Mouse (Mus musculus) neural tube, embryonic 12.5 days (tissue): ENCODE results near the gene Mapkbp1. TPM values are rescaled to one million over a fixed set of nuclear protein-coding genes. Genes with fewer than 3 reads are reported as not detected.

ENCODE experiments used
- ATAC-seq: fragments of 200-750 bp; cut with Nextera tagmentation; 2 replicates; pipeline ENCODE4 v1.8.0; 2017; ENCODE audit warnings: low read depth, mild to moderate bottlenecking, moderate TSS enrichment, moderate library complexity; ENCODE audit not compliant: low FRiP score
- H3K27ac ChIP-seq: fragments of 300-500 bp; sonication (generic); 2 replicates; pipeline ENCODE4 v1.5.1; 2016
- H3K27me3 ChIP-seq: fragments of 300-500 bp; sonication (generic); replicated peaks from 2 replicates; pipeline ENCODE4 v1.6.1; 2016; ENCODE audit warnings: mild to moderate bottlenecking
- H3K36me3 ChIP-seq: fragments of 300-500 bp; sonication (generic); 2 replicates; pipeline ENCODE4 v1.6.1; 2016; ENCODE audit warnings: mild to moderate bottlenecking
- H3K4me1 ChIP-seq: fragments of 300-500 bp; sonication (generic); 2 replicates; pipeline ENCODE4 v1.6.1; 2016
- H3K4me2 ChIP-seq: fragments of 300-500 bp; sonication (generic); replicated peaks from 2 replicates; pipeline ENCODE4 v1.6.1; 2016; ENCODE audit warnings: mild to moderate bottlenecking
- H3K4me3 ChIP-seq: fragments of 300-500 bp; sonication (generic); 2 replicates; pipeline ENCODE4 v1.5.1; 2016
- H3K9ac ChIP-seq: fragments of 300-500 bp; sonication (generic); 2 replicates; pipeline ENCODE4 v1.6.1; 2016; ENCODE audit warnings: mild to moderate bottlenecking
- H3K9me3 ChIP-seq: fragments of 300-500 bp; sonication (generic); 2 replicates; pipeline ENCODE4 v1.6.1; 2016; ENCODE audit warnings: mild to moderate bottlenecking
- WGBS: fragments of 180-500 bp; shearing (Covaris S2); methylation state at CpG from one replicate; pipeline ENCODE4 v1.1.7; 2016; 5-methylcytosine and 5-hydroxymethylcytosine counted together
- polyA plus RNA-seq: library from polyadenylated mRNA; unstranded; fragments of >200 nt; fragmentation: Nextera tagmentation; extraction: Ambion mirVana; gene quantifications from 2 replicates; pipeline ENCODE4 v1.2.1, GENCODE M21; 2016

Mapkbp1 gene
- polyA plus RNA-seq, 1 experiment from 2014 or later: 4.6 TPM

DNA sequence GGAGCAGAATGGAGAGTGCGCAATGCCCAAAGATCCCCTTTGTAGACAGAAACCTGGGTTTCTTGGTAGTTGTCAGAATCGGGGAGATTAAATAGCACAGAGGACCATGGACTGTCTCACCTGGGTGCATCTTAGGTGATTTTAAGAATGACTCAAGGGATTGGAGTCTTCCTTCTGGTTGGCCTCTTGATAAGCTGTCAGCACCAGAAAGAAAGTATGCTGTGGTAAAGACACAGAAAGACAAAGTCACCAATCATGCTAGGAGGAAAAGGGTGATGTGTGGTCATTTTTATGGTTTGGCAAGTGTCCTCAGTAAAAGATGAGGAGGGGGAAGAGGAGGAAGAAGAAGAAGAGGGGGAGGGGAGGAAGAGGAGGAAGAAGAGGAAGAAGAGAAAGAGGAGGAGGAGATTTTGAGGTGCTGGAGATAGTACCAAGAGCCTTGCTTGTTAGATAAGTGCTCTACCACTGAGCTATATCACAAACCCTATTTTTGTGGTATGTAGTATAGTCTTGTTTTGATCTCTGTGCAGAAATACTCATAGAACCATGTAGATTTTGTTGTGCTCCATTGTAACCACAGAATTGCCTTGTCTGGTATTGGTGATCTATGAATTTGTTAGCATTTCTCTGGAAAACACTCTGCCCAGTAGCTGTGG lies 41.5 kb downstream of the Mapkbp1 start:
- WGBS: 96% methylated on average over 2 of the region's 2 CpGs
- no peaks in the 10 kb centered on the region for H3K4me1 ChIP-seq
- no peak for ATAC-seq
- no peak overlapping the region for H3K4me3 ChIP-seq
- no peak overlapping the region for H3K4me2 ChIP-seq
- H3K9ac ChIP-seq: no peak overlapping the region
- no peaks in the 10 kb centered on the region for H3K9me3 ChIP-seq
- no peaks in the 10 kb centered on the region for H3K27me3 ChIP-seq
- H3K27ac ChIP-seq: no peak overlapping the region
- H3K36me3 ChIP-seq: peaks cover 42% of the 10 kb centered on the region

DNA sequence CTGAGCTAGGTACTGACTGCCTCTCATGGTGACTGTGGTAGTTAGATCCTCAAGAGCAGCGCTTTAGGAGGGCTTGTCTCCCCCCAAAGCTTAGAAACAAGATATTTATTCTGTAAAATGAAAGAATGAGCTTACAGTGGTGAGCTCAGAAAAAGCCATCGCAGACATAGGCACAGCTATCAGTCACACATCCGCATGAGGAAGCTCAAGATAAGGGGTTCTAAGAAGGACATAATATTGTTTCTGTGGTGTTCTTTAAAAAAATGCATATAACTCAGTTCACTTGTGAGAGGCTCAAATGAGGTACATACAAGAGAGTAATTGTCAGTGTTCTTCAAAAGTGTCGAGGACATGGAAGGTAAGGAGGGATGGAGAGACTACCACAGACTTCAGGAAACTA lies 43.4 kb downstream of the Mapkbp1 start:
- H3K9me3 ChIP-seq: no peaks in the 10 kb centered on the region
- H3K4me3 ChIP-seq: no peak overlapping the region
- no peak overlapping the region for H3K4me2 ChIP-seq
- H3K4me1 ChIP-seq: no peaks in the 10 kb centered on the region
- no peak for ATAC-seq
- no peak overlapping the region for H3K9ac ChIP-seq
- WGBS: 94% methylated on average over 4 of the region's 4 CpGs
- H3K27me3 ChIP-seq: no peaks in the 10 kb centered on the region
- no peak overlapping the region for H3K27ac ChIP-seq
- H3K36me3 ChIP-seq: peaks cover 59% of the 10 kb centered on the region

DNA sequence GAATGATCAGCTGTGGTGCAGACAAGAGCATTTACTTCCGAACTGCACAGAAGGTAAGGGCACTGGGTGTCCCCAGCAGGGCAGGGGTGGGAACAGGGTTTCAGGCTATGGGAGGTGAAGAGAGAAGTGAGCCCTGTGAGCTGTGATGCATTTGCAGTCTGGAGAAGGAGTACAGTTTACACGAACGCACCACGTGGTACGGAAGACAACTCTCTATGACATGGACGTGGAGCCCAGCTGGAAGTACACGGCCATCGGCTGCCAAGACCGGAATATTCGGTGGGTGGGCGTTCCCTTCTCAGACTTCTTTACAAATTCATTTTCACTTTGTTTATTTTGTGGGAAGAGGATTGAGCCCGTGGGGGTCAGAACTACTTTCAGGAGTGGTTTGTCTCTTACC lies 45.1 kb downstream of the Mapkbp1 start:
- ATAC-seq: no peak
- H3K9me3 ChIP-seq: no peaks in the 10 kb centered on the region
- no peak overlapping the region for H3K4me2 ChIP-seq
- no peaks in the 10 kb centered on the region for H3K27me3 ChIP-seq
- H3K4me3 ChIP-seq: no peak overlapping the region
- no peak overlapping the region for H3K27ac ChIP-seq
- 95% methylated on average over 12 of the region's 12 CpGs for WGBS
- H3K9ac ChIP-seq: no peak overlapping the region
- H3K36me3 ChIP-seq: peaks cover 76% of the 10 kb centered on the region
- no peaks in the 10 kb centered on the region for H3K4me1 ChIP-seq

DNA sequence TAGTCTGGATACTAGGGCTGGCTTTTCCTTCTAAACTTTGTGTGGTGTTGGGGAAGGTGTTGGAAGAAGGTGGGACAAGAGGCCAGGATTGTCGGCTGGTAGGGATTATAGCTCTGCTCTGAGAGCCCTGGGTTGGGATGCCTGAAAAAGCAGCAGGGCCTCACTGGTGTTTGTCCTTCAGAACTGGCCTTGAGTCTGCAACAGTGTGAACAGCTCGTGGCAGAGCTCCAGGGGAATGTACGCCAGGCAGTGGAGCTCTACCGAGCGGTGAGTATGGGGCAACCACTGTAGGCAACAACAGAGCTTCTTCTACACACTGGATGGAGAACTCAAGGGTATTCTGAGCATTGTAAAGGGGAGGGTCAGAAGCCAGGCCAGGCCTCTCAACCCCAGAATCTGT lies 51.8 kb downstream of the Mapkbp1 start:
- Histone ChIP-seq H3K27ac (no peak overlapping the region), H3K9ac (no peak overlapping the region), H3K27me3 (no peaks in the 10 kb centered on the region), H3K4me1 (peaks cover 12% of the 10 kb centered on the region), H3K4me3 (no peak overlapping the region), H3K4me2 (no peak overlapping the region), H3K36me3 (peaks cover 49% of the 10 kb centered on the region), H3K9me3 (no peaks in the 10 kb centered on the region)
- WGBS: 93% methylated on average over 5 of the region's 5 CpGs
- ATAC-seq: no peak

DNA sequence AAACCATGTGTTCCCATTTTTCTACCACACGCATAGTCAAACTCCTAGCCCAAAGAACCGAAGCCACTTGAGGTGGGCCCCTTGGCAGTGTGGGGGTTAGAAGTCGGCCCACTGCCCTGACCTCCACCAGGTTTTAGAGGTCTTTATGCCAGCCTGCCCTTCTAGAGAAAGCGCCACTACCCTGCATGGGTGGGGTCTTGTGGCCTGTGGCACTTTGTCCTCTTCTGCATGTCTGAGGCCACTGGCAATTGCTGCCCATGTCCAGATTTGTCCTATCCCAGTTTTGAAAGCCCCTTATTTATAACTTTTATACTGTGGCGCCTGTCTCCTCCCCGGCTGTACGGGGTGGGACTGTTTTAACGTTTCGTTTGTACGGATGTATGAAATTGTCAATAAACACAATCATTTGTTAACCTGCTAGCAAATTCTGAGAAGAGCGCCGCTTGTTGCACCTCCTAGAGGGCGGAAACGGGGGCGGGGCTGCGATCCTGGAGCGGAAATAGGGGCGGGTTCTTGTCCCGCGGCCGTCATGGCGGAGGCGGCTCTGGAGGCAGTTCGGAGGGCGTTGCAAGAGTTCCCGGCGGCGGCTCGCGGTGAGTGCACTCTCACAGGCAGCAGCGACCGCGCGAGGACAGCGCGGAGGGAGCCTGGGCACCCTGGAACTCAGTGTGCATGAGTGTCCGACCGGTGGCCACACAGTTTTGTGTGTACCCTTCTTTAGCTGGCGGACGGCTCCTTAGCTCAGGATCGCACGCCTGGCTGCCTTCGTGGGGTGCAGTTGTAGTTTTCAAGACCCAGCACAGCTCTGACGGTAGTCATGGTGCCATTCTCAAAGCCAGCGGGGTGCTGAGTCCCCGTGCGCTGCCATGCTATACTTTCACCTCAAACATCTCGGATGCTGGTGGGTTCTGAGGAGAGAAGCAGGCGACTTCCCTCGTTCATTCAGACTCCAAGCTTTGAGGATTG lies 54.8 kb downstream of the Mapkbp1 start, which contains the start of the genes Jmjd7 and Gm28042:
Gene Jmjd7, plus strand, starts transcription at position 500 of the 966 bp plus-strand sequence.
Gene Gm28042, plus strand, starts transcription at position 510 of the 966 bp plus-strand sequence.
- H3K4me3 ChIP-seq: peak within 1 kb of the TSS; percentile 82
- H3K9ac ChIP-seq: peak within 1 kb of the TSS; percentile 80
- peak within 1 kb of the TSS; percentile 46; the same call in 1 of the 2 replicates for H3K27ac ChIP-seq
- H3K27me3 ChIP-seq: no peaks in the 10 kb centered on the region
- H3K36me3 ChIP-seq: peaks cover 49% of the 10 kb centered on the region
- WGBS: 6% methylated on average over 50 of the region's 50 CpGs
- H3K4me2 ChIP-seq: peak within 1 kb of the TSS; percentile 64
- peak; percentile 81 for ATAC-seq
- H3K9me3 ChIP-seq: no peaks in the 10 kb centered on the region
- peaks cover 12% of the 10 kb centered on the region for H3K4me1 ChIP-seq

DNA sequence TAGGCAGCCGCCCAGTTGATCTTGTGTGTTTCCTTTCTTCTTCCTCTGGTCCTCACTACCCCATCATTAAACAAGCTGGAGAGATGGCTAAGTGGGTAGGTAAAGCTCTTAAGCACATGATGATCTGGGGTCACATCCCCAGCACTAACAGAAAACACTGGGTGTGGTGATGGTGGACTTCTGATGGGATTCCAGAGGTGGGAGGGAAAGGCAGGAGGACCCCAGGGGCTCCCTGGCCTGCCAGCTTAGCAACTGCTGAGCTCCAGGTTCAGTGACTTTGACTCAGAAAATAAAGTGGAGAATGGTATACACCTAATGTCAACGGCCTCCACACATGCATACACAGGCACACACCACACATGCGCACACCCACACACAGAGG lies 55.4 kb downstream of the Mapkbp1 start:
- 0 out of 2 replicates have a peak, but pooled peaks have one; percentile 2 for ATAC-seq
- peaks cover 48% of the 10 kb centered on the region for H3K36me3 ChIP-seq
- peaks cover 12% of the 10 kb centered on the region for H3K4me1 ChIP-seq
- WGBS: 47% methylated on average over 3 of the region's 3 CpGs
- H3K4me2 ChIP-seq: peak overlapping the region; percentile 64
- no peaks in the 10 kb centered on the region for H3K27me3 ChIP-seq
- no peak overlapping the region for H3K27ac ChIP-seq
- H3K4me3 ChIP-seq: peak overlapping the region; percentile 82
- H3K9ac ChIP-seq: peak overlapping the region; percentile 80
- no peaks in the 10 kb centered on the region for H3K9me3 ChIP-seq

DNA sequence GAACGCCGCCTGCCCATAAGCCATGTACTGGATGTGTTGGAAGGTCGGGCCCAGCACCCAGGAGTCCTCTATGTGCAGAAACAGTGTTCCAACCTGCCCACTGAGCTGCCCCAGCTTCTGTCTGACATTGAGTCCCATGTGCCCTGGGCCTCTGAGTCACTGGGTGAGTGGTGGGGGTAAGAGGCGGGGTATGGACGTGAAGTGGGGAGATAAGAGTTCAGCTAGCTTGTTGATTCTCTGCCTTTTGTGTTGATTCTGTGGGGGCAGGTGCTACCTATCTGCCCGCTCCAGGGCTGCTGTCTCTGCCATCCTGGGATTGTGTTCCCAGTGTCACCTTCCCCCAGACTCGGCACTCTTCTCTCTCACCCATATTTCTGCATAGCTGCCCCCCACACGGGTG lies 57.9 kb downstream of the Mapkbp1 start:
- no peaks in the 10 kb centered on the region for H3K9me3 ChIP-seq
- H3K4me2 ChIP-seq: no peak overlapping the region
- H3K27ac ChIP-seq: no peak overlapping the region
- ATAC-seq: no peak
- H3K27me3 ChIP-seq: no peaks in the 10 kb centered on the region
- peaks cover 53% of the 10 kb centered on the region for H3K36me3 ChIP-seq
- no peak overlapping the region for H3K4me3 ChIP-seq
- H3K4me1 ChIP-seq: peaks cover 12% of the 10 kb centered on the region
- no peak overlapping the region for H3K9ac ChIP-seq
- WGBS: 91% methylated on average over 8 of the region's 8 CpGs

DNA sequence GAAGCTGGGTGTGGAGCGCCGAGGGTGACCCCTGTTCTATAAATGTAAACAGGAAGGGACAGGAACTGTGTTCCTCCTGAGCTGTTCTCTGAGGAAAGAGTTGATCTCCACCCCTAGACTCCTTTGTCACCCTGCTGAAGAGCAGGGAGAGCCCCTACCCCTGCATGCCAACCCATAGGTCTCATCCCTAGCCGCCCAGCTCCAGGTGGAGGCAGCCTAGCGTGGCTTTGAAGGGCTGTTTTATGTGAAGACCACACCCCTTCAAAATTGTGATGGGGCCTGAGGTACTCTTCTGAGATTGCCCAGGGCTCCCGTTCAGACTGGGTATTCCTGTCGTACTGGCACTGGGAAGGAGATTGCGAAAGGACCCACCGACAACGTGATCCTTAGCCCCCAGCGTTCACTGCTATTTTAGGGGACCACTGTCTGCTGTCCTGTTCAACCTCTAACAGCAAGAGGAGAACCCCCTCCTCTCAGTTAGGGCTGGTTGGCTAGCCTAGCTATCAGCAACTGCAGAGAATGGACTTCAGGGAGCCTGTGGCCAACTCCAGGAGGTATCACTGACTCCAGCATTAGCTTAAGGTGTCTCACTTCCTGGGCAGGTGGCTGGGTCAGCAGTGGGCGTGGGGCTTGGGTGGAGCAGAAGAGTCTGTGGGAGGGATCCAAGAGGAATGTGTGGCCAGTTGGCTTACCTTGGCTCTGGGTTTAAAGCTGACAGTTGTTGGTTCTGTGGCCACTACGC lies 60.4 kb downstream of the Mapkbp1 start, which contains the start of gene Pla2g4b:
Gene Pla2g4b, plus strand, starts transcription at position 692 of the 742 bp plus-strand sequence.
- Histone ChIP-seq H3K36me3 (peaks cover 78% of the 10 kb centered on the region), H3K9ac (no peak within 1 kb of the TSS), H3K4me2 (no peak within 1 kb of the TSS), H3K27ac (no peak within 1 kb of the TSS), H3K4me3 (no peak within 1 kb of the TSS), H3K9me3 (no peaks in the 10 kb centered on the region), H3K4me1 (peaks cover 6% of the 10 kb centered on the region), H3K27me3 (no peaks in the 10 kb centered on the region)
- ATAC-seq: no peak
- 89% methylated on average over 12 of the region's 12 CpGs for WGBS

DNA sequence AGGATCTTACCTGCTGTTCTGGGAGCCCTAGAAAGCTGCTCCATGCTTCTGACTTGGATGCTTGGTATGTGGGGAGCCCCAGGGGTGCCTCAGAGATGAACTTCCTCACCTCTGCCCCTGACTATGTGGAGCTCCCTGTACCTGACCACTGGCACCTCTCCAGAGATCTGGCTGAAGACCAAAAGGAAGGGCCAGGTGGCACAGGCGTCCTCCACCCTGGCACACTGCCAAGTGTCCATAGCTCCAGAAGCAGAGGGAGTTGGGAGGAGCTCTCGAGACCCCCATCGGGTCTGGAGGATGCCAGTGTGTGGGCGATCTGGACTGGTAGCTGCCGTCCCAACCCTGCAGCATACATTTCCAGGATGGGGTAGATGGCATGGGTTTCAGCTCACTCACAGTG lies 61.2 kb downstream of the Mapkbp1 start:
- 87% methylated on average over 5 of the region's 5 CpGs for WGBS

DNA sequence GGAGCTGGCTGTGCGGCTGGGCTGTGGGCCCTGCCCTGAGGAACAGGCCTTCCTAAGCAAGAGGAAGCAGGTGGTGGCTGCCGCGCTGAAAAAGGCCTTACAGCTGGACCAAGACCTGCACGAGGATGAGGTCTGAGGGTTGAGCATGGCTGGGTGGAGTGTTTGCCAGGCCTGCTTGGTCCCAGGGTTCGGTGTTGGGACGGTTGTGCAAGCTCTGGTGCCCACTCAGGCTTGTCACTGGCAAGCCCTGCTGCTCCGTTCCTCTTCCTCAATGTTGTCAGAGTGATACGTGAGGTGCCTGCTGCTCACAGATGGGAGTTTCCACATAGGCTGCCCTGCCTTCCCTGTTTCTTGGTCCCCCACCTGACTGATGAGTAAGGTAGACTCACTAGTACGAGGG lies 65.2 kb downstream of the Mapkbp1 start:
- ATAC-seq: no peak
- Histone ChIP-seq H3K9me3 (no peaks in the 10 kb centered on the region), H3K36me3 (peaks cover 95% of the 10 kb centered on the region), H3K27me3 (no peaks in the 10 kb centered on the region), H3K9ac (no peak overlapping the region), H3K4me3 (no peak overlapping the region), H3K4me2 (no peak overlapping the region), H3K27ac (no peak overlapping the region), H3K4me1 (no peaks in the 10 kb centered on the region)
- 94% methylated on average over 9 of the region's 9 CpGs for WGBS

More for the DNA sequence above, 61.2 kb downstream of the Mapkbp1 start:
- H3K36me3 ChIP-seq: peaks cover 86% of the 10 kb centered on the region
- H3K4me2 ChIP-seq: no peak overlapping the region
- H3K4me3 ChIP-seq: no peak overlapping the region
- H3K9me3 ChIP-seq: no peaks in the 10 kb centered on the region
- H3K27me3 ChIP-seq: no peaks in the 10 kb centered on the region
- ATAC-seq: no peak
- no peaks in the 10 kb centered on the region for H3K4me1 ChIP-seq
- no peak overlapping the region for H3K9ac ChIP-seq
- H3K27ac ChIP-seq: no peak overlapping the region

DNA sequence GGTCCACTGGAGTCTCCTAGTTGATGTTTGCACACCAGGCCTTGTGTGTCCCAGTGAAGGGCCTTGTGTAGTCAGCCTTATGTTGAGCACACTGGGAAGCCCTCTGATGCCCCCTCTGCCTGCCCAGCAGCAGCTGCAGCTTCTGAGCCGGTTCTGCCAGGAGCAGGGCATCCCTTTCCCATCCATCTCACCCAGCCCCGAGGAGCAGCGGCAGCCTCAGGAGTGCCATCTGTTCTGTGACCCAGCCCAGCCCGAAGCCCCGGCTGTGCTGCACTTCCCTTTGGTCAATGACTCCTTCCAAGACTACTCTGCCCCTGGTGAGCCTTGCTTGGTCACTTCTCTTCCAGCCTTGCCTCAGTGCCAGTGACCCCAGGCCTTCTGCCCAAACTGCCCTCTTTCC lies 68.5 kb downstream of the Mapkbp1 start:
- Histone ChIP-seq H3K4me3 (no peak overlapping the region), H3K9ac (no peak overlapping the region), H3K9me3 (no peaks in the 10 kb centered on the region), H3K27me3 (no peaks in the 10 kb centered on the region), H3K27ac (no peak overlapping the region), H3K36me3 (peaks cover 68% of the 10 kb centered on the region), H3K4me1 (no peaks in the 10 kb centered on the region), H3K4me2 (no peak overlapping the region)
- 92% methylated on average over 5 of the region's 5 CpGs for WGBS
- ATAC-seq: no peak
